Mouse (Mus musculus) v-Abl transformed pro-B cells (cell line): Measurements from ENCODE around the gene Map7.

Experiments
- in situ Hi-C, 2 experiments: fragments of 400-800 bp; cut with MboI; formaldehyde crosslinking; loops; one replicate each; pipeline ENCODE4 v1.15.1; 2025; ENCODE audit not compliant: unreplicated experiment in 2 of 2

Map7 gene

DNA sequence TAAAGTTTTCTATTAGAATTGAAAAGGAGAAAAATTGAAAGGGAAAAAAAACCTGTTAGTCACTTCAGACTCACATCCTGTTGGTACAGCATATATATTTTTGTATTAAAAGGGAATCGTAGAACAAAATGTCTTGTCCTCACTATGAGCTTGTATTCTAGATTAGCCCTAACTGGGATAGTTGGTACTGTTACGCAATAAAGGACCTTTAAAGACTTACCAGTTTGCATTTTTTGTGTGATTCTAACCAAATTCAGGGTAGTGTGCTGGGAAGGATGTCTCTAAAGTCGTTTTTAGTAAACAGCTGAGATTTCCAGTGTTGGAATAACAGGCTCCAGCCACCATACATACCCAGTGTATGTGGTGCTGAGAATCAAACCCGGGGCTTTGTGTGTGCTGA, 165.7 kb downstream of the Map7 start:
- in situ Hi-C loops = loop anchor here (5.0 to 25.0 kb wide), 3 partner anchors 33 to 648 kb away; partner anchors contain the start of genes Ahi1 (in 1 of the 2), Mtfr2 (in 1 of the 2) and Pex7 (in 1 of the 2)

DNA sequence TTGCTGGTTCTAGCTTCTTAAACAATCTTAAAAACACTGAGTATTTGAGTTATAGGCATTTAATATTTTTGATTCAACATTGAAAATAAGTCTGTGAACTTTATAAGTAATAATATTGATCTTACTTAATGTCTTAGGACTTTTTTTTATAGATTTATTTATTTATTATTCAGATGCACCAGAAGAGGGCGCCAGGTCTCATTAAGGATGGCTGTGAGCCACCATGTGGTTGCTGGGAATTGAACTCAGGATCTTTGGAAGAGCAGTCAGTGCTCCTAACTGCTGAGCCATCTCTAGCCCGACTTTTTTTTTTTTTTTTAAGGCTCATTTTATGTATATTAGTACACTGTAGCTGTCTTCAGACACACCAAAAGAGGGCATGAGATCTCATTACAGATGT, 166.5 kb downstream of the Map7 start:
- in situ Hi-C loops = loop anchor here (5.0 to 25.0 kb wide), 3 partner anchors 33 to 648 kb away; partner anchors contain the start of genes Ahi1 (in 1 of the 2), Mtfr2 (in 1 of the 2) and Pex7 (in 1 of the 2)

DNA sequence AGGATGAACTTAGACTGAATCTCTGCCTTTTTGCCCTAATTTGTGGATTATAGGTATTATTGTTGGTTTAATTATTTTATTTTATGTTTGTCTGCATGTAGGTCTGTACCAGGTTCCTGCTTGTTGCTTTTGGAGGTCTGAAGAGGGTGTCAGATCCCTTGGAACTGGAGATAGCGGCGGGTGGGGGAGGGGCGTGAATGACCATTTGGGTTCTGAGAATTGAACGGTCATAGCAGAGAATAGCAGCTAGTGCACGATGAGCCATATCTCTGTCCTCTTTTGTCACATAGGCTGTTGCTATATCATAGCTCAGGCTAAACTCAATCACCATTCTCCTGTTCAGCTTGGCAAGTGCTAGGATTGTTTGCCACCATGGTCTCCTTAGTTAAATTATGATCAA, 169.2 kb downstream of the Map7 start:
- in situ Hi-C loops = loop anchor here (25.0 kb wide), 2 partner anchors 405 to 645 kb away; partner anchors contain the start of genes Ahi1 (in 1 of the 2) and Pex7 (in 1 of the 2)

DNA sequence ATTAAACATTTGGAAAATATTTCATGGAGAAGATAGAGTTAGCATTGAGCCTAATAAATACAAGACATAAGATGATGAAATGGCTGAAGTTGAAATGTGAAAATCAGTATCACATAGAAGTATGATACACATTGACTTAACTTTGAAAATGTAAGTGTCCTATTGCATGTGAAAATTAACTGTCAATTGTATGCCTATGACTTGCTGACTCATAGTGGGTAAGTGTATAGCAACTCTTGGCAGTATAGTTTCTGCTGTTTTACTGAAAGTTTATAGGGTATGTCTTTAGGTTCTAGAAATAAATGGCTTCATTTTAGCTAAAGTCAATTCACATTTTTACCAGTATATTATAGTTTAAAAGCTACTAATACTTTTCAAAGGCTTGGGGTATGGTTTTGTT, 178.0 kb downstream of the Map7 start:
- in situ Hi-C loops = loop anchor here (5.0 to 25.0 kb wide), 2 partner anchors 811 to 816 kb away; no protein-coding TSS in a partner anchor
